Mouse (Mus musculus) mouse trophoblast stem cell (cell line): ENCODE results near the gene Pbx3.

Source experiments
- in situ Hi-C, 2 experiments: fragments of 300-500 bp; cut with MseI, MboI; formaldehyde crosslinking; loops; 2 replicates in 1 of 2; 3 replicates in 1 of 2; pipeline ENCODE4 v1.15.1; 2025

The Pbx3 gene

GRCm38 (mm10) chr2:34225470-34225869 is 147.5 kb downstream of the Pbx3 start:
- in situ Hi-C loops, result no loop called here

GRCm38 (mm10) chr2:34221477-34221876 is 151.5 kb downstream of the Pbx3 start:
- in situ Hi-C loops, result no loop called here

- in situ Hi-C loops, result no loop called here
These were observed 153.8 kb downstream of the Pbx3 start for GRCm38 (mm10) chr2:34219150-34219549.

- in situ Hi-C loops, result no loop called here
These were observed 155.3 kb downstream of the Pbx3 start for GRCm38 (mm10) chr2:34217596-34217995.

GRCm38 (mm10) chr2:34215496-34215895 is 157.4 kb downstream of the Pbx3 start:
- in situ Hi-C loops, result no loop called here

- in situ Hi-C loops, result no loop called here
These were observed 160.5 kb downstream of the Pbx3 start for GRCm38 (mm10) chr2:34212418-34212817.

- in situ Hi-C loops, result no loop called here
These were observed 168.1 kb downstream of the Pbx3 start for GRCm38 (mm10) chr2:34204797-34205196.

- in situ Hi-C loops, result no loop called here
These were observed 168.6 kb downstream of the Pbx3 start for GRCm38 (mm10) chr2:34204325-34204724.

- in situ Hi-C loops, result no loop called here
These were observed 178.8 kb downstream of the Pbx3 start for GRCm38 (mm10) chr2:34193870-34194820.

- in situ Hi-C loops, result no loop called here
These were observed 179.7 kb downstream of the Pbx3 start for GRCm38 (mm10) chr2:34193276-34193675.

- in situ Hi-C loops, result no loop called here
These were observed 185.6 kb downstream of the Pbx3 start for GRCm38 (mm10) chr2:34187366-34187765.

- in situ Hi-C loops, result no loop called here
These were observed 191.3 kb downstream of the Pbx3 start for GRCm38 (mm10) chr2:34181600-34181999.

- in situ Hi-C loops, result no loop called here
These were observed 193.6 kb downstream of the Pbx3 start for GRCm38 (mm10) chr2:34179299-34179698.

GRCm38 (mm10) chr2:34178653-34179052 is 194.3 kb downstream of the Pbx3 start:
- in situ Hi-C loops, result no loop called here

GRCm38 (mm10) chr2:34170424-34170823 is 202.5 kb downstream of the Pbx3 start:
- in situ Hi-C loops, result no loop called here

- in situ Hi-C loops, result no loop called here
These were observed 203.3 kb downstream of the Pbx3 start for GRCm38 (mm10) chr2:34169626-34170025.

- in situ Hi-C loops, result no loop called here
These were observed 204.8 kb downstream of the Pbx3 start for GRCm38 (mm10) chr2:34168191-34168590.

- in situ Hi-C loops, result no loop called here
These were observed 210.5 kb downstream of the Pbx3 start for GRCm38 (mm10) chr2:34162484-34162883.

- in situ Hi-C loops, result no loop called here
These were observed 215.2 kb downstream of the Pbx3 start for GRCm38 (mm10) chr2:34157746-34158145.

- in situ Hi-C loops, result no loop called here
These were observed 218.1 kb downstream of the Pbx3 start for GRCm38 (mm10) chr2:34154833-34155232.

- in situ Hi-C loops, result no loop called here
These were observed 219.6 kb downstream of the Pbx3 start for GRCm38 (mm10) chr2:34153336-34153735.

GRCm38 (mm10) chr2:34150560-34150959 is 222.4 kb downstream of the Pbx3 start:
- in situ Hi-C loops, result no loop called here

- in situ Hi-C loops, result no loop called here
These were observed 224.7 kb downstream of the Pbx3 start for GRCm38 (mm10) chr2:34148214-34148613.
